Mouse (Mus musculus) ovary, postnatal 10 days (tissue): Measurements from ENCODE around the gene Pemt.

Source experiments
- DNase-seq: peaks from one replicate; pipeline ENCODE4 v3.0.0; 2022; ENCODE audit warnings: low spot score

The Pemt gene

GRCm38 (mm10) chr11:60046058-60046735, at the start of gene Pemt:
Pemt (minus strand) TSS chr11:60046489.
- peak; percentile 95 for DNase-seq

GRCm38 (mm10) chr11:60094909-60095810, 48.9 kb upstream of the Pemt start:
- DNase-seq = no peak

- no peak for DNase-seq
These were observed 47.8 kb upstream of the Pemt start for GRCm38 (mm10) chr11:60093984-60094587.

- no peak for DNase-seq
These were observed 46.9 kb upstream of the Pemt start for GRCm38 (mm10) chr11:60093227-60093626.

GRCm38 (mm10) chr11:60091422-60091761, 45.1 kb upstream of the Pemt start:
- DNase-seq = no peak

GRCm38 (mm10) chr11:60090696-60091421, 44.6 kb upstream of the Pemt start:
- no peak for DNase-seq

GRCm38 (mm10) chr11:60088947-60089346, 42.7 kb upstream of the Pemt start:
- no peak for DNase-seq

- DNase-seq = no peak
These were observed 40.4 kb upstream of the Pemt start for GRCm38 (mm10) chr11:60086676-60087075.

GRCm38 (mm10) chr11:60084589-60084988, 38.3 kb upstream of the Pemt start:
- no peak for DNase-seq

GRCm38 (mm10) chr11:60076790-60077189, 30.5 kb upstream of the Pemt start:
- no peak for DNase-seq

GRCm38 (mm10) chr11:60076183-60076582, 29.9 kb upstream of the Pemt start:
- DNase-seq = no peak

GRCm38 (mm10) chr11:60073936-60074502, 27.7 kb upstream of the Pemt start:
- no peak for DNase-seq

- no peak for DNase-seq
These were observed 26.8 kb upstream of the Pemt start for GRCm38 (mm10) chr11:60073121-60073520.

GRCm38 (mm10) chr11:60071221-60071620, 24.9 kb upstream of the Pemt start:
- no peak for DNase-seq

GRCm38 (mm10) chr11:60070599-60070998, 24.3 kb upstream of the Pemt start:
- DNase-seq = no peak

- no peak for DNase-seq
These were observed 22.3 kb upstream of the Pemt start for GRCm38 (mm10) chr11:60068631-60069030.

GRCm38 (mm10) chr11:60067646-60068045, 21.4 kb upstream of the Pemt start:
- no peak for DNase-seq

GRCm38 (mm10) chr11:60065267-60065666, 19.0 kb upstream of the Pemt start:
- no peak for DNase-seq

- no peak for DNase-seq
These were observed 15.3 kb upstream of the Pemt start for GRCm38 (mm10) chr11:60061504-60062006.

GRCm38 (mm10) chr11:60060026-60060425, 13.7 kb upstream of the Pemt start:
- no peak for DNase-seq

- no peak for DNase-seq
These were observed 12.2 kb upstream of the Pemt start for GRCm38 (mm10) chr11:60058441-60058840.

GRCm38 (mm10) chr11:60057987-60058386, 11.7 kb upstream of the Pemt start:
- no peak for DNase-seq
